Mouse (Mus musculus) embryonic facial prominence, embryonic 10.5 days (tissue): ENCODE data around the gene Prg3. TPM values are rescaled to one million over a fixed set of nuclear protein-coding genes. Genes with fewer than 3 reads are reported as not detected.

Source experiments
- DNase-seq: peaks from one replicate; pipeline ENCODE4 v3.0.0-alpha.2; 2017; ENCODE audit warnings: low spot score
- H3K27ac ChIP-seq: fragments of 300-500 bp; sonication (generic); replicated peaks from 2 replicates; pipeline ENCODE4 v1.5.1; 2016; ENCODE audit warnings: mild to moderate bottlenecking
- H3K27me3 ChIP-seq: fragments of 300-500 bp; sonication (generic); replicated peaks from 2 replicates; pipeline ENCODE4 v1.6.1; 2016; ENCODE audit warnings: low read depth, mild to moderate bottlenecking; ENCODE audit not compliant: poor library complexity, severe bottlenecking
- H3K36me3 ChIP-seq: fragments of 300-500 bp; sonication (generic); replicated peaks from 2 replicates; pipeline ENCODE4 v1.6.1; 2016; ENCODE audit warnings: mild to moderate bottlenecking, moderate library complexity
- H3K4me1 ChIP-seq: fragments of 300-500 bp; sonication (generic); 2 replicates; pipeline ENCODE4 v1.6.1; 2016
- H3K4me3 ChIP-seq: fragments of 300-500 bp; sonication (generic); 2 replicates; pipeline ENCODE4 v1.5.1; 2016; ENCODE audit warnings: mild to moderate bottlenecking, moderate library complexity
- H3K9me3 ChIP-seq: fragments of 300-500 bp; sonication (generic); 2 replicates; pipeline ENCODE4 v1.6.1; 2016; ENCODE audit warnings: mild to moderate bottlenecking
- WGBS: fragments of 180-500 bp; shearing (Covaris S2); methylation state at CpG from one replicate; pipeline ENCODE4 v1.1.7; 2016; 5-methylcytosine and 5-hydroxymethylcytosine counted together
- polyA plus RNA-seq: library from polyadenylated mRNA; unstranded; fragments of >200 nt; fragmentation: Nextera tagmentation; extraction: Ambion mirVana; gene quantifications from 2 replicates; pipeline ENCODE4 v1.2.1, GENCODE M21; 2016

The Prg3 gene
- polyA plus RNA-seq, 1 experiment from 2014 or later: not detected

- WGBS: 76% methylated on average over 6 of the region's 6 CpGs
Observed at GRCm38 (mm10) chr2:85030989-85031388, 43.0 kb downstream of the Prg3 start.

GRCm38 (mm10) chr2:85033121-85033520, 45.1 kb downstream of the Prg3 start:
- no peaks in the 10 kb centered on the region for H3K36me3 ChIP-seq
- DNase-seq: no peak
- H3K27ac ChIP-seq: no peak overlapping the region
- H3K27me3 ChIP-seq: no peaks in the 10 kb centered on the region
- no peaks in the 10 kb centered on the region for H3K9me3 ChIP-seq
- peaks cover 19% of the 10 kb centered on the region for H3K4me1 ChIP-seq
- 83% methylated on average over 2 of the region's 2 CpGs for WGBS
- no peak overlapping the region for H3K4me3 ChIP-seq

More at GRCm38 (mm10) chr2:85030989-85031388, 43.0 kb downstream of the Prg3 start:
- no peak for DNase-seq
- H3K9me3 ChIP-seq: no peaks in the 10 kb centered on the region
- peaks cover 8% of the 10 kb centered on the region for H3K4me1 ChIP-seq
- no peak overlapping the region for H3K27ac ChIP-seq
- no peaks in the 10 kb centered on the region for H3K36me3 ChIP-seq
- H3K27me3 ChIP-seq: no peaks in the 10 kb centered on the region
- H3K4me3 ChIP-seq: no peak overlapping the region

- DNase-seq: no peak
- H3K4me3 ChIP-seq: no peak overlapping the region; the same call in 1 of the 2 replicates
- peaks cover 6% of the 10 kb centered on the region for H3K36me3 ChIP-seq
- 88% methylated on average over 7 of the region's 7 CpGs for WGBS
- no peaks in the 10 kb centered on the region for H3K9me3 ChIP-seq
- H3K4me1 ChIP-seq: peaks cover 25% of the 10 kb centered on the region
- no peaks in the 10 kb centered on the region for H3K27me3 ChIP-seq
- no peak overlapping the region for H3K27ac ChIP-seq
Observed at GRCm38 (mm10) chr2:85034169-85034568, 46.2 kb downstream of the Prg3 start.

GRCm38 (mm10) chr2:85036507-85037046, 48.6 kb downstream of the Prg3 start:
- Histone ChIP-seq H3K9me3 (no peaks in the 10 kb centered on the region), H3K27me3 (no peaks in the 10 kb centered on the region), H3K4me1 (peaks cover 25% of the 10 kb centered on the region), H3K36me3 (peaks cover 30% of the 10 kb centered on the region), H3K27ac (peak overlapping the region; percentile 99), H3K4me3 (peak overlapping the region; percentile 91)
- DNase-seq: no peak
- WGBS: 10% methylated on average over 11 of the region's 11 CpGs

- H3K4me3 ChIP-seq: peak within 1 kb of the TSS; percentile 91
- H3K27me3 ChIP-seq: no peaks in the 10 kb centered on the region
- peak; percentile 95 for DNase-seq
- peak within 1 kb of the TSS; percentile 99 for H3K27ac ChIP-seq
- 1% methylated on average over 66 of the region's 66 CpGs for WGBS
- H3K4me1 ChIP-seq: peaks cover 25% of the 10 kb centered on the region
- no peaks in the 10 kb centered on the region for H3K9me3 ChIP-seq
- H3K36me3 ChIP-seq: peaks cover 37% of the 10 kb centered on the region
Observed at GRCm38 (mm10) chr2:85037047-85038026, 49.3 kb downstream of the Prg3 start, which contains the start of the genes Ssrp1 and P2rx3. Ssrp1 (plus strand) TSS chr2:85037234. P2rx3 (minus strand) TSS chr2:85037462.

GRCm38 (mm10) chr2:85038336-85038735, 50.3 kb downstream of the Prg3 start:
- H3K4me1 ChIP-seq: peaks cover 25% of the 10 kb centered on the region
- no peaks in the 10 kb centered on the region for H3K27me3 ChIP-seq
- 86% methylated on average over 13 of the region's 13 CpGs for WGBS
- H3K4me3 ChIP-seq: peak overlapping the region; percentile 91
- H3K36me3 ChIP-seq: peaks cover 47% of the 10 kb centered on the region
- H3K27ac ChIP-seq: peak overlapping the region; percentile 99
- H3K9me3 ChIP-seq: no peaks in the 10 kb centered on the region
- no peak for DNase-seq

Other genes starting within 250 kb of the Prg3 start
- 8.0 and 9.5 TPM in 2 replicates for gene Gm19426, start 244.6 kb upstream of the Prg3 start, polyA plus RNA-seq
- gene Serping1, start 212.8 kb upstream of the Prg3 start, polyA plus RNA-seq: 16.6 and 18.7 TPM in 2 replicates
- gene Ube2l6, start 189.4 kb upstream of the Prg3 start, polyA plus RNA-seq: 22.7 and 25.8 TPM in 2 replicates
- gene Smtnl1, start 165.6 kb upstream of the Prg3 start, polyA plus RNA-seq: 0.21 and 0.27 TPM in 2 replicates
- gene Timm10, start 161.2 kb upstream of the Prg3 start, polyA plus RNA-seq: 64.9 and 65.8 TPM in 2 replicates
- gene Slc43a1, start 149.4 kb upstream of the Prg3 start, polyA plus RNA-seq: 30.4 and 35.4 TPM in 2 replicates
- gene Rtn4rl2, start 101.5 kb upstream of the Prg3 start, polyA plus RNA-seq: 2.5 and 2.6 TPM in 2 replicates
- gene Slc43a3, start 51.6 kb upstream of the Prg3 start, polyA plus RNA-seq: 29.5 and 30.8 TPM in 2 replicates
- gene Prg2, start 7.8 kb upstream of the Prg3 start, polyA plus RNA-seq: 0.30 TPM in 1 of 2 replicates, not detected in the other
- 419 and 425 TPM in 2 replicates for gene Ssrp1, start 49.0 kb downstream of the Prg3 start, polyA plus RNA-seq
- 10.0 and 11.5 TPM in 2 replicates for gene P2rx3, start 49.2 kb downstream of the Prg3 start, polyA plus RNA-seq
- 31.5 and 33.1 TPM in 2 replicates for gene Tnks1bp1, start 59.8 kb downstream of the Prg3 start, polyA plus RNA-seq
- gene Aplnr, start 148.0 kb downstream of the Prg3 start, polyA plus RNA-seq: 40.2 and 42.2 TPM in 2 replicates
- gene Lrrc55, start 209.0 kb downstream of the Prg3 start, polyA plus RNA-seq: 0.32 and 0.60 TPM in 2 replicates